Mouse (Mus musculus): ENCODE results near the gene Ercc6. TPM values are rescaled to one million over a fixed set of nuclear protein-coding genes. Genes with fewer than 3 reads are reported as not detected.

The Ercc6 gene
- polyA plus RNA-seq, 1 experiment from 2014 or later: 9.9 TPM

DNA sequence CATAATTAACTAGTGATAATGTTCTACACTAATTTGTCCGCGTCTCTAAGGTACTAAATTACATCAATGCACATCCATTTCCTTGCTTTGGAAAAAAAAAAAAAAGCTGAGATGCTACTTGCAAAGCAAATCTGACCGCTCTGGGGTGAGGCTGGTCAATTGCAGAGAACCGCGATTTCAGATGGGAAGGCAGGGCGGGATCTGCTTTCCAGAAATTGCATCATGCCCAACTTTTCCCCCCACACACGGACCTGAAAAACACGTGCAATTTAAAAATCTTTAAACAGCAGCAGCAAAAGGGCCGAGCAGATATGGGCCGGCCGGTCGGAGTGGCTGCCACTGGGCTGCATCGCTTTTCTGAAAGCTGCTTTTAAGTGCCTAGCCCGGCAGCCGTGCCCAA, 92.2 kb downstream of the Ercc6 start:
- no peak for ATAC-seq (replicated peaks; ENCODE audit: extremely low read depth, insufficient read depth, low FRiP score)
- Histone ChIP-seq H3K4me3 (ENCODE audit: low read length) (no peak overlapping the region), H3K4me1 (ENCODE audit: control insufficient read depth, insufficient read depth, low read length) (no peaks in the 10 kb centered on the region), H3K27me3 (ENCODE audit: control insufficient read depth, insufficient read depth, low read length) (peaks cover 47% of the 10 kb centered on the region), H3K4me2 (ENCODE audit: low read depth, low read length) (no peak overlapping the region), H3K27ac (ENCODE audit: low read length) (no peak overlapping the region), H3K9me3 (replicated peaks; ENCODE audit: control insufficient read depth, low read length) (no peaks in the 10 kb centered on the region), H3K36me3 (ENCODE audit: control insufficient read depth, insufficient read depth) (no peaks in the 10 kb centered on the region), H3K9ac (ENCODE audit: low read length) (no peak overlapping the region)
- WGBS: 48% methylated on average over 15 of the region's 15 CpGs

DNA sequence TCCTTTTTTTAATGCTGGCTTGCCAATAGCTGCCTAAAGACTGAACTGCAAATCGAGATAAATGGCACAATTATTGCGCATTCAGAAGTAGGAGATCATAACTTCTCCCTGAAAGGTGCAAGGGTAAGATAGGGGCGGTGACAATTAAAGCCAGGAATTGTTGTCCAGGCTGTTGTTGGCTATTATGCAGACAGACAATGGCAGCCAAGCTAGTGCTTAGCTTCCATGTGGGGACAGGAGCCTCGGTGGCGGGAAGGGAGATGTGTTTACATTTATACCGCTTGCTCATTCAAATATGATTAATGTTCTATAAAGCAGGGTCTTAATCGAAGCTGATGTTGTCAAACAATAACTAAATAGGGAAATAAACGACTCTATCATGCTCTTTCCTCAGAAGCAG, 93.0 kb downstream of the Ercc6 start:
- Histone ChIP-seq H3K4me1 (ENCODE audit: control insufficient read depth, insufficient read depth, low read length) (no peaks in the 10 kb centered on the region), H3K9ac (ENCODE audit: low read length) (no peak overlapping the region), H3K27ac (ENCODE audit: low read length) (no peak overlapping the region), H3K4me2 (ENCODE audit: low read depth, low read length) (no peak overlapping the region), H3K27me3 (ENCODE audit: control insufficient read depth, insufficient read depth, low read length) (peaks cover 41% of the 10 kb centered on the region), H3K36me3 (ENCODE audit: control insufficient read depth, insufficient read depth) (no peaks in the 10 kb centered on the region), H3K4me3 (ENCODE audit: low read length) (no peak overlapping the region), H3K9me3 (replicated peaks; ENCODE audit: control insufficient read depth, low read length) (no peaks in the 10 kb centered on the region)
- ATAC-seq (replicated peaks; ENCODE audit: extremely low read depth, insufficient read depth, low FRiP score): no peak
- WGBS: 73% methylated on average over 8 of the region's 8 CpGs

DNA sequence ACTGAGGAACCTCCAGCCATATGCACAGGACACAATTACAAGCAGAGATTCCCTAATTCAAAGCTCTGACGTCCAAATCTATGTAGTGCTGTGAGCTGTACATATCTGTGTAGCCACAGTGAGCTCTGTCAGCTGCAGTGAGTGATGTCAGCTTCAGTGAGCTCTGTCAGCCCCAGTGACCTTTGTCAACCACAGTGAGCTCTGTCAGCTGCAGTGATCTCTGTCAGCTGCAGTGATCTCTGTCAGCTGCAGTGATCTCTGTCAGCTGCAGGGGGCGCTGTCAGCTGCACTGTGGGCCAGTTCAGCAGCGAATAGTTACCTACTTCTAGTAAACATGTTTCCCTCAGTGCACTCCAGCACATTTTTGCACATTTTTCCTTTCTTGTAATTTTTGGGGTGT, 96.1 kb downstream of the Ercc6 start:
- ATAC-seq (replicated peaks; ENCODE audit: extremely low read depth, insufficient read depth, low FRiP score): no peak; the same call in 1 of the 2 replicates
- WGBS: 21% methylated on average over 3 of the region's 3 CpGs
- no peak overlapping the region for H3K27ac ChIP-seq (ENCODE audit: low read length)

DNA sequence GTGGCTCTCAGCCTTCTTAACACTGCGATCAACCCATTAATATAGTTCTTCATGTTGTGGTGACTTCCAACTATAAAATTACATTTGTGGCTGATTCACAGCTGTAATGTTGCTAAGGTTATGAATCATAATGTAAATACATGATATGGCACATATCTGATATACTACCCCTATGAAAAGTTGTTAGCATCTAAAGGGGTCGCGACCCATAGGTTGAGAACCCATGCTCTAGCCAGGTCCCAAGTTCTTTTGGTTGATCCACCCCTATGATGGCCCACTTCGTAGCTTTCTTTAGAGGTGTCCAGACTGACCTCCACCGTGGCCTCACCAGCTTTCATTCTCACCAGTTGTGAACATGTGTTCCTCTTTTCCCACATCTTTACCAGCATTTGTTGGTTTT, 103.9 kb downstream of the Ercc6 start:
- Histone ChIP-seq H3K9ac (ENCODE audit: low read length) (no peak overlapping the region), H3K27me3 (ENCODE audit: control insufficient read depth, insufficient read depth, low read length) (no peaks in the 10 kb centered on the region), H3K4me2 (ENCODE audit: low read depth, low read length) (no peak overlapping the region), H3K4me1 (ENCODE audit: control insufficient read depth, insufficient read depth, low read length) (no peaks in the 10 kb centered on the region), H3K36me3 (ENCODE audit: control insufficient read depth, insufficient read depth) (no peaks in the 10 kb centered on the region), H3K9me3 (replicated peaks; ENCODE audit: control insufficient read depth, low read length) (no peaks in the 10 kb centered on the region), H3K4me3 (ENCODE audit: low read length) (no peak overlapping the region), H3K27ac (ENCODE audit: low read length) (no peak overlapping the region)
- 82% methylated on average over 5 of the region's 5 CpGs for WGBS
- no peak for ATAC-seq (replicated peaks; ENCODE audit: extremely low read depth, insufficient read depth, low FRiP score)

More for the DNA sequence above, 96.1 kb downstream of the Ercc6 start:
- no peaks in the 10 kb centered on the region for H3K9me3 ChIP-seq (replicated peaks; ENCODE audit: control insufficient read depth, low read length)
- H3K36me3 ChIP-seq (ENCODE audit: control insufficient read depth, insufficient read depth): no peaks in the 10 kb centered on the region
- no peaks in the 10 kb centered on the region for H3K4me1 ChIP-seq (ENCODE audit: control insufficient read depth, insufficient read depth, low read length)
- no peak overlapping the region for H3K9ac ChIP-seq (ENCODE audit: low read length)
- peaks cover 15% of the 10 kb centered on the region for H3K27me3 ChIP-seq (ENCODE audit: control insufficient read depth, insufficient read depth, low read length)
- H3K4me3 ChIP-seq (ENCODE audit: low read length): no peak overlapping the region
- no peak overlapping the region for H3K4me2 ChIP-seq (ENCODE audit: low read depth, low read length)

DNA sequence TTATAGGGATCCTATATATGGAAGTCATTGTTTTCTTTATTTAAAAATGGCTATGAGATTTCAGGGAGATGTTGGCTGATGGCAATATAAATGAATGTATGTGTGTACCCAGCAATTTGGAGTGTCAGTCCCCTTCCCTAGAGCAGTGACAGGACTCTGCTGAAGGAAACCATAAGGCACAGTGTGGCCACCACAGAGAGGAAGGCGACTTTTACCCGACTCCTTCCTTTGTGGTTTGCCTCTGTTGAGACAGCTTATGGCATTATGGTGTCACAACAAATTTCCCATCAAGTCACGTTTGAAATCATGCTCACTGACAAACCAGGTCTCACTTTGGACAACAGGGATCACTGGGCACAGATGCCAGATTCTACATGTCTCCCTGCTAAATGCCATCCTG, 110.9 kb downstream of the Ercc6 start:
- Histone ChIP-seq H3K9ac (ENCODE audit: low read length) (no peak overlapping the region), H3K27ac (ENCODE audit: low read length) (no peak overlapping the region), H3K4me1 (ENCODE audit: control insufficient read depth, insufficient read depth, low read length) (no peaks in the 10 kb centered on the region), H3K27me3 (ENCODE audit: control insufficient read depth, insufficient read depth, low read length) (no peaks in the 10 kb centered on the region), H3K4me2 (ENCODE audit: low read depth, low read length) (no peak overlapping the region), H3K36me3 (ENCODE audit: control insufficient read depth, insufficient read depth) (no peaks in the 10 kb centered on the region), H3K4me3 (ENCODE audit: low read length) (no peak overlapping the region), H3K9me3 (replicated peaks; ENCODE audit: control insufficient read depth, low read length) (no peaks in the 10 kb centered on the region)
- no peak for ATAC-seq (replicated peaks; ENCODE audit: extremely low read depth, insufficient read depth, low FRiP score)
- WGBS: 70% methylated on average over 3 of the region's 3 CpGs

DNA sequence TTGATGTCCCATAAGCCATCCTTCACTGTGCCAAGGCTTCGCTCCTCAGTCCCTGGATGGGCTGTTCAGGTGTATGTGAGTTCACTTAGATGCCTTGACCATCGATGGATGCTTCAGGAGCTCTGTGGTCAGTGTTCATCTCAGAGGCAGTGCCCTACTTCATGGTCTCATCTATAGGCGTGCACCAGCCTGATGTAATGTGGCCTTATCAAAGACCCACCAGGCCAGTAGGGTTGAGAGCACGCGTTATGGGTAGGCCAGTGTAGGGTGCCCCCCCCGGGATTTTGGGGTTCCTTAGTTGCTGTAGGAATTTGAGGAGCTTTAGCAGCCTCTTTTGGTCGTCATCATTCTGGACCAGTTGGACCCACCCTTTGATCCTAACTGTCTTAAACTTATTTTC, 111.5 kb downstream of the Ercc6 start:
- WGBS: 81% methylated on average over 7 of the region's 7 CpGs
- Histone ChIP-seq H3K4me3 (ENCODE audit: low read length) (no peak overlapping the region), H3K4me1 (ENCODE audit: control insufficient read depth, insufficient read depth, low read length) (no peaks in the 10 kb centered on the region), H3K27ac (ENCODE audit: low read length) (no peak overlapping the region), H3K36me3 (ENCODE audit: control insufficient read depth, insufficient read depth) (no peaks in the 10 kb centered on the region), H3K9me3 (replicated peaks; ENCODE audit: control insufficient read depth, low read length) (no peaks in the 10 kb centered on the region), H3K9ac (ENCODE audit: low read length) (no peak overlapping the region), H3K4me2 (ENCODE audit: low read depth, low read length) (no peak overlapping the region), H3K27me3 (ENCODE audit: control insufficient read depth, insufficient read depth, low read length) (no peaks in the 10 kb centered on the region)
- no peak for ATAC-seq (replicated peaks; ENCODE audit: extremely low read depth, insufficient read depth, low FRiP score)

DNA sequence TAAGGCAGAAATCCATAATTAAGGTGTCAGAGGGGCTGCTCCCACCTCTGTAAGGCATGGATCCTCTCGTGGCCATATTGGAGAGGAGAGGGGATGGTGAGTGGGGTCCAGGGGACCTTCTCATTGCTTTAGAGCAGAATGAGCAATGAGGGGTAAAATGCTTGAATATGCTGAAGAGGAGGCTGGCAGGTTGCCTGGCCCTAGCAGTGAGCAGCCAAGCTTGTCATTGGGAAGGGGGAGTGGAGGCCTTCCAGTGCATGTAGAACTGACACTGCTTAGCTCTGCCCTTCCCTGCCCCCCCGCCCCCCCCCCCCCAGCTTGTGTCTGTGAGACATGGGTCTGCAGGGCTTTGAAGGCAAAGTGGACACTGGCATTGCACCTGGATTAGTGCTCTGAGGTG, 114.0 kb downstream of the Ercc6 start:
- Histone ChIP-seq H3K4me1 (ENCODE audit: control insufficient read depth, insufficient read depth, low read length) (no peaks in the 10 kb centered on the region), H3K36me3 (ENCODE audit: control insufficient read depth, insufficient read depth) (no peaks in the 10 kb centered on the region), H3K9ac (ENCODE audit: low read length) (no peak overlapping the region), H3K9me3 (replicated peaks; ENCODE audit: control insufficient read depth, low read length) (no peaks in the 10 kb centered on the region), H3K27ac (ENCODE audit: low read length) (no peak overlapping the region), H3K27me3 (ENCODE audit: control insufficient read depth, insufficient read depth, low read length) (no peaks in the 10 kb centered on the region), H3K4me3 (ENCODE audit: low read length) (no peak overlapping the region), H3K4me2 (ENCODE audit: low read depth, low read length) (no peak overlapping the region)
- ATAC-seq (replicated peaks; ENCODE audit: extremely low read depth, insufficient read depth, low FRiP score): no peak
- 37% methylated on average over 2 of the region's 2 CpGs for WGBS

DNA sequence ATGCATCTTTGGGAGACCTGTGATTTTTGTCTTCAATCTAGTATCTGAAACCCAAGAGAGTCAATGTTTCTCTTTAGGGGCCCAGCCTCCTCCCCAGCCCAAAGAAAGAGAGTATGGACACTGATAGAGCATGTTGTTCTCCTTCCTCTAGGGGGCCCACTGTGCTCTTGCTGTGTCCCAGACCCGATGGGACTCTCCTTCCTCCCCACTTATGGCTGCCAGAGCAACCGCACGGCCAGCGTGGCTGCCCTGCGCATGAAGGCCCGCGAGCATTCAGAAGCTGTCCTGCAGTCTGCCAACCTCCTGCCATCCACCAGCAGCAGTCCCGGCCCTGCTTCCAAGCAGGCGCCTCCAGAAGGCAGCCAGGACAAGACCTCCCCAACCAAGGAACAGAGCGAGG, 115.3 kb downstream of the Ercc6 start:
- Histone ChIP-seq H3K4me3 (ENCODE audit: low read length) (no peak overlapping the region), H3K9me3 (replicated peaks; ENCODE audit: control insufficient read depth, low read length) (no peaks in the 10 kb centered on the region), H3K9ac (ENCODE audit: low read length) (no peak overlapping the region), H3K4me2 (ENCODE audit: low read depth, low read length) (peak overlapping the region; percentile 31; the same call in 1 of the 2 replicates), H3K36me3 (ENCODE audit: control insufficient read depth, insufficient read depth) (no peaks in the 10 kb centered on the region), H3K4me1 (ENCODE audit: control insufficient read depth, insufficient read depth, low read length) (no peaks in the 10 kb centered on the region), H3K27ac (ENCODE audit: low read length) (no peak overlapping the region), H3K27me3 (ENCODE audit: control insufficient read depth, insufficient read depth, low read length) (no peaks in the 10 kb centered on the region)
- ATAC-seq (replicated peaks; ENCODE audit: extremely low read depth, insufficient read depth, low FRiP score): no peak
- 32% methylated on average over 10 of the region's 10 CpGs for WGBS
